Mouse (Mus musculus) kidney, postnatal 0 days (tissue): ENCODE measurements at regions not wholly inside any gene's neighbourhood (a gene's known extent, or its start where the extent isn't known, plus 50 kb on each side); places are given as distances from the start of the nearest gene placed in this dataset.

ENCODE experiments used
- ATAC-seq: fragments of 200-750 bp; cut with Nextera tagmentation; replicated peaks from 2 replicates; pipeline ENCODE4 v1.8.0; 2017; ENCODE audit warnings: low read depth, moderate number of reproducible peaks, moderate TSS enrichment, moderate library complexity; ENCODE audit not compliant: low FRiP score
- DNase-seq: peaks from one replicate; pipeline ENCODE4 v3.0.0-alpha.2; 2016; ENCODE audit warnings: low spot score
- H3K27ac ChIP-seq: fragments of 300-500 bp; sonication (generic); 2 replicates; pipeline ENCODE4 v1.5.1; 2014; ENCODE audit warnings: mild to moderate bottlenecking
- H3K27me3 ChIP-seq: fragments of 300-500 bp; sonication (generic); 2 replicates; pipeline ENCODE4 v1.6.1; 2014; ENCODE audit warnings: low read length, mixed read lengths; ENCODE audit not compliant: insufficient read depth
- H3K36me3 ChIP-seq: fragments of 300-500 bp; sonication (generic); 2 replicates; pipeline ENCODE4 v1.6.1; 2014; ENCODE audit warnings: low read length, mixed read lengths; ENCODE audit not compliant: insufficient read depth
- H3K4me1 ChIP-seq: fragments of 300-500 bp; sonication (generic); replicated peaks from 2 replicates; pipeline ENCODE4 v1.6.1; 2014; ENCODE audit warnings: antibody characterized with exemption, low read length, mixed read lengths; ENCODE audit not compliant: insufficient read depth
- H3K4me2 ChIP-seq: fragments of 300-500 bp; sonication (generic); 2 replicates; pipeline ENCODE4 v1.6.1; 2014; ENCODE audit warnings: mild to moderate bottlenecking, low read length, moderate library complexity, mixed read lengths
- H3K4me3 ChIP-seq: fragments of 300-500 bp; sonication (generic); replicated peaks from 2 replicates; pipeline ENCODE4 v1.5.1; 2014; ENCODE audit warnings: low read depth, low read length
- H3K9ac ChIP-seq: fragments of 300-500 bp; sonication (generic); 2 replicates; pipeline ENCODE4 v1.6.1; 2014; ENCODE audit warnings: low read depth, low read length
- H3K9me3 ChIP-seq: fragments of 300-500 bp; sonication (generic); replicated peaks from 2 replicates; pipeline ENCODE4 v1.6.1; 2016; ENCODE audit warnings: low read length, inconsistent platforms, mixed read lengths
- CTCF ChIP-seq: IDR thresholded peaks from 2 replicates; pipeline ENCODE4 v1.5.1; 2016; ENCODE audit warnings: antibody characterized with exemption, low read depth, mild to moderate bottlenecking, moderate library complexity
- WGBS: fragments of 180-500 bp; shearing (Covaris S2); extraction: QIAGEN DNeasy Blood & Tissue Kit; methylation state at CpG from one replicate; pipeline ENCODE4 v1.1.7; 2014; 5-methylcytosine and 5-hydroxymethylcytosine counted together

DNA sequence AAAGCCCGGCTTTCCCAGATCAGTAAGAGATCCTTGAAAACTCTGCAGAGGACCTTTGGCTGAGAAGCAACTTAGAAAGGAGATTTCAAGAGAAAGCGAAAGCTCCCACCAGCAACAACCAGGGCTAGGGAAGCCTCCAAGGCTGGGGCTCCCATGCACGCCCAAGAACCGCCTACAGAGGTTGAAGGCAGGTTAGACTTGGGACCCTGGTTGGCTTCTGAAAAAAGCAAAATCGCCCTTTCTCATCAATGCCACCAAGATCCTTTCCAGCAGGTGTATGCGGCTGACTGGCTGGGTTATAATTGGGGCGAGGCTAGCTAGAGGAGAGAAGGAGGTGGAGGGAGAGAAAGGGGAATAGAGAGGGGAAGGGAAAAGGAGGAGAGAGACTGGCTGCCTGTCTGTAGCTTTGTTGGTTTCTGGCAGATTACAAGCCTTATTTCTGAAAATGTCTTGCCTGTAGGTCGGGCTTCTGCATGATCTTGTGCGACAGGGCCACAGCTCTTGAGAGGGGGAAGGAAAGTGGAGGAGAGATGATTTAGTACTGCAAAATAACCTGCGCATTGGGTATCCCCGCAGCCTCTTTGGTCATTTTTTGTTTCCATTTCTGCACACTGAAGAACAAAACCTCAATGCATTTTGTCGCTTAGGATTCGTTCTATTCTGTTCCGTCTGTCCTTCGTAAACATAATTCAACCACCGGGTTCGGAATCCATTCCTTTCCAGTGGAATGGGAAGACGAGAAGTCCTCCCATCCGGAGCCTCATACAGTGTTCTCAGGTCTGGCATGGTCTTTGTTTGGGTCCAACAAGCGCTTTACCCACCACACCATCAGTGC lies 317.5 kb downstream of the Parp8 start:
- WGBS = 5% methylated on average over 20 of the region's 20 CpGs
- Histone ChIP-seq H3K9me3 (no peaks in the 10 kb centered on the region), H3K4me3 (0 out of 2 replicates have a peak overlapping the region, but pooled peaks have one; percentile 2), H3K27me3 (peaks cover 70% of the 10 kb centered on the region), H3K4me1 (0 out of 2 replicates have a peak, but pooled peaks cover 3% of the 10 kb centered on the region), H3K27ac (no peak overlapping the region), H3K4me2 (0 out of 2 replicates have a peak overlapping the region, but pooled peaks have one; percentile 12), H3K9ac (no peak overlapping the region), H3K36me3 (no peaks in the 10 kb centered on the region)
- no peak for DNase-seq
- TF ChIP-seq CTCF = no peak
- no peak for ATAC-seq

DNA sequence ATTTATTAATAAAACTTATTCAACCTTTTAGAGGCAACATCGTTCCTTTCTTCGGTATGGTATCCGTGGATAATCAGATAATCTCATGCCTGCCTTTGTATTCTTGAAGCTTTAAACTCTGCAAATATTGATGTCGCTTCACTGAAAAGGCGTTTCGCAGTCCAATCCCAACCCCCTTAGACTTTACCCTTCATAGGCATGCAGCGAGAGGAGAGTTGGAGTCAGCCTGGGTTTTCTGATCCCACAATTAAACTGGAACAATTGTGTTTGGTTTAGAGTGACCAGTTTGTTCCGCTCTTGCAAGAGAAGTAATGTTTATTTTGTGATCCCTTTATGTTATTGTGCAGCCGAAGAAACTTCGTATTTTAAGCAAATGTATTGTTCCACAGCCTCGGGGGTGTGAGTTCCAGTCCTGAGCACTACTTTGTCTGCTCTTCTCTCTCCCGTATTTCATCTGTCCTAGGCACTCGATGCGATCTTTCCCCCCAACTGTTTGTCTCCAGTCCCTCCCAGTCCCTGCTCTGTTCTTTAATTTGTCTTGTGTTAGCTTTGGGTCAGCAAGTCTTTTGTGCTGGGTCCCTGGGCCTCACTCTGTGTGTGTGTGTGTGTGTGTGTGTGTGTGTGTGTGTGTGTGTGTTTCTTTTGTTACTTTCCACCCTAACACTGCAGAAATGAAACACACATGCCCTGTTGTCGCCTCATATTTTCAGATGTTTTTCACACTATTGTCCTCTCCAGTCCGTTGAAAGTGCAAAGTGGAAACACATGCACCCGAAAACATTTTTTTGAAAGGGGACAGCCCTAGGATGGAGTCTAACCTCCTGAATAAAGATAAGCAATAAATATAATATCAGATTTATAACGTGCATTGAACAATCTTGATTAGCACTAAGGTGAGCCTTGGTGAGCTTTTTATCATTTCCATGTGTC lies 318.7 kb downstream of the Parp8 start:
- no peak overlapping the region for H3K9ac ChIP-seq
- H3K36me3 ChIP-seq = no peaks in the 10 kb centered on the region
- H3K9me3 ChIP-seq = no peaks in the 10 kb centered on the region
- H3K27me3 ChIP-seq = peaks cover 67% of the 10 kb centered on the region
- WGBS = 9% methylated on average over 18 of the region's 18 CpGs
- DNase-seq (no peak), ATAC-seq (no peak)
- H3K27ac ChIP-seq = no peak overlapping the region
- TF ChIP-seq CTCF = no peak
- no peak overlapping the region for H3K4me2 ChIP-seq
- H3K4me3 ChIP-seq = no peak overlapping the region
- 0 out of 2 replicates have a peak, but pooled peaks cover 3% of the 10 kb centered on the region for H3K4me1 ChIP-seq

DNA sequence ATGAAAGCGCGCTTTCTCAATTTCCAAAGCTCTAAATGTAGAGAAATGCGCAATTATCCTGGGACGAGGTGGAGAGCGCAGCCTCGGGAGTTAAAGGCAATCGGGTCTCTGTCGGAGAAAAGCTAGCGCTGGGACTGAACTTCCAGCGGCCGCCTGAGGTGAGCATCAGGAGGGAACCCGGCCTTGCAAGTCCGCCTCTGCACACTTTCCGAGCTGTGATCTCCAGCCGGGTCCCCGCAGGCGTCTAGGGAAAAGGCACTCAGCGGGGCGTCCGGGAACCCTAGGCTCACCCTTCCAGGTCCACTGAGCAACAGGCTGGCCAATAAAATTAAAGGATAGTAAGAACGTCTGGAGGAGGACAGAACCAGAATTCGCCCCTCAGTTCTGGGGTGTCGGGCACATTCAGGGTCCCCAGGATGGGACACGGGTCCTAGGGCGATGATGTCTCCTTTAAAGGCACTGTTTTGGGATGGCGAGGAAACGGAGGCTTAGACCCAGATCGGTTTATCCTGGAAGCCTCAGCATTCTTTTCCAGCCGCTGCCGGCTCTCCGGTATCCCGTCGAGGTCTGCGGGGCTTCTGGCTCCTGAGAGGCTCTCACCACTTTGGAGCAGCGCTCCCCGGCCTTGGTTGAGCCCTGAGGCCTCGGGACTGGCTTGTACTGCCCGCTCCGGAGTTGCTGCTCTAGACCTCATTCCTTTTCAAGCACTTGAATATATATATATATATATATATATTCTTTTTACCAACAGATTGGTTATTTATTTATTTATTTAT lies 319.5 kb downstream of the Parp8 start:
- no peak for TF ChIP-seq CTCF
- no peaks in the 10 kb centered on the region for H3K4me1 ChIP-seq
- H3K27me3 ChIP-seq = peaks cover 61% of the 10 kb centered on the region
- DNase-seq (no peak), ATAC-seq (peak; percentile 59; the same call in 1 of the 2 replicates)
- no peak overlapping the region for H3K27ac ChIP-seq
- H3K36me3 ChIP-seq = no peaks in the 10 kb centered on the region
- no peak overlapping the region for H3K9ac ChIP-seq
- H3K9me3 ChIP-seq = no peaks in the 10 kb centered on the region
- peak overlapping the region; percentile 38 for H3K4me2 ChIP-seq
- WGBS = 1% methylated on average over 39 of the region's 39 CpGs
- H3K4me3 ChIP-seq = peak overlapping the region; percentile 22

DNA sequence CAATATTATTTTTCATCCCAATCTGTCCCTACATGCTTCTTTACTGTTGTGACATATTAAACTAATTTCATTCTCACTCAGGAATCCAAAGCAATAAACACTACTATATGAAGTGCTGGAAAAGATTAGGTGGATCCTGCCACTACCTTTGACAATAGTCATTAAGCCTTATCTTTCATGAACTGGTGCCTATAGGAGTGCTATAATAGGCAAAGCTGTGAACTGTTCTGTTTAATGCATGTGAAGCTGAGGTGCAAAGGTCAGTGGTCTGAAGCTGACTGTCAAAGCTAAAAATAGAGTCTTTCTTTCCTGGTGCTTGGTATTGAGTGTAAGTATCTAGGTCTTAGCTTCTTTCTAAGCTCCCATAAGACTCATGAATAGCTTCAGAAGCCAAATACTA lies 336.6 kb downstream of the Parp8 start:
- H3K4me3 ChIP-seq = no peak overlapping the region
- H3K9me3 ChIP-seq = no peaks in the 10 kb centered on the region
- H3K9ac ChIP-seq = no peak overlapping the region
- no peak overlapping the region for H3K4me2 ChIP-seq
- no peak for ATAC-seq
- no peak for TF ChIP-seq CTCF
- H3K36me3 ChIP-seq = no peaks in the 10 kb centered on the region
- DNase-seq = no peak
- H3K27me3 ChIP-seq = no peaks in the 10 kb centered on the region
- H3K27ac ChIP-seq = no peak overlapping the region
- H3K4me1 ChIP-seq = no peaks in the 10 kb centered on the region
